Mouse (Mus musculus): ENCODE data around the gene Sync. TPM values are rescaled to one million over a fixed set of nuclear protein-coding genes. Genes with fewer than 3 reads are reported as not detected.

Gene Sync
- total and polyA plus RNA-seq, 2 experiments from 2014 or later: 0.52 to 0.79 TPM

- Histone ChIP-seq H3K4me1 (ENCODE audit: insufficient read depth) (no peaks in the 10 kb centered on the region), H3K36me3 (ENCODE audit: insufficient read depth) (no peaks in the 10 kb centered on the region), H3K4me3 (ENCODE audit: low read depth, low read length) (no peak overlapping the region), H3K9ac (no peak overlapping the region), H3K9me3 (ENCODE audit: low read length) (no peaks in the 10 kb centered on the region), H3K27me3 (ENCODE audit: insufficient read depth, low read length) (no peaks in the 10 kb centered on the region), H3K27ac (ENCODE audit: low read depth, low read length) (no peak overlapping the region), H3K4me2 (ENCODE audit: low read depth) (no peak overlapping the region)
- WGBS: 72% methylated on average over 7 of the region's 7 CpGs
- no peak for TF ChIP-seq CTCF (IDR thresholded peaks at IDR 0.05; ENCODE audit: low read depth)
- DNase-seq (no peak), ATAC-seq (no peak)
Observed at GRCm38 (mm10) chr4:129292831-129293230, 5.4 kb downstream of the Sync start.

DNA sequence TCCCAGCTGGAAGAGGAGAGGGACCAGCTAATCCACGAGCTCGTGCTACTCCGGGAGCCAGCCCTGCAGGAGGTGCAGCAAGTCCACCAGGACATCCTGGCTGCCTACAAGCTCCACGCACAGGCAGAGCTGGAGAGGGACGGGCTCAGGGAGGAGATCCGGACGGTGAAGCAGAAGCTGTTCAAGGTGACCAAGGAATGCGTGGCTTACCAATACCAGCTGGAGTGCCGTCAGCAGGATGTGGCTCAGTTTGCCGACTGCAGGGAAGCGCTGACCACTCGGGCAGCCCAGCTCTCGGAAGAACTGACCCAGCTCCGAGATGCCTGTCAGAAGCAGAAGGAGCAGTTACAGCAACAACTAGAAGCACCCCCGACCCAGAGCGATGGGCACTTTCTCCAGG is 6.3 kb downstream of the Sync start:
- no peak overlapping the region for H3K27ac ChIP-seq (ENCODE audit: low read depth, low read length)
- no peaks in the 10 kb centered on the region for H3K9me3 ChIP-seq (ENCODE audit: low read length)
- H3K27me3 ChIP-seq (ENCODE audit: insufficient read depth, low read length): no peaks in the 10 kb centered on the region
- H3K4me1 ChIP-seq (ENCODE audit: insufficient read depth): no peaks in the 10 kb centered on the region
- H3K36me3 ChIP-seq (ENCODE audit: insufficient read depth): no peaks in the 10 kb centered on the region
- TF ChIP-seq CTCF (IDR thresholded peaks at IDR 0.05; ENCODE audit: low read depth): no peak
- DNase-seq (no peak), ATAC-seq (no peak)
- 39% methylated on average over 16 of the region's 16 CpGs for WGBS
- no peak overlapping the region for H3K4me2 ChIP-seq (ENCODE audit: low read depth)
- H3K9ac ChIP-seq: no peak overlapping the region
- H3K4me3 ChIP-seq (ENCODE audit: low read depth, low read length): no peak overlapping the region

DNA sequence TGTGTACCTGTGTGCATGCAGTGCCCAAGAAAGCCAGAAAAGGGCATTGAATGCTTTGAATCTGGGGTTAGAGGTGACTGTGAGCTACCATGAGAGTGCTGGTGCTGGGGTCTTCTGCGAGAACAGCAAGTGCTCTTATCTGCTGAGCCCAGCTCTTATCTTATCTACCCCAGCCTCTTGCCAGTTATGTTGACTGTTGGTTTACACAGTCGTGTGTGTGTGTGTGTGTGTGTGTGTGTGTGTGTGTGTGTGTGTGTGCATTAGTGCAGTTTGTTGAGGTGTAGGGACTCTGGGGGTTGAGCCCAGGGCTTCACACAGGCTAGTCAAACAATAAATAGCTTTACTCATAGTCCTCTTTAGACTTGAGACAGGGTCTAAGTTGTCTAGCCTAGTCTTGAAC is 7.8 kb downstream of the Sync start:
- Histone ChIP-seq H3K9ac (no peak overlapping the region), H3K27ac (ENCODE audit: low read depth, low read length) (no peak overlapping the region), H3K4me3 (ENCODE audit: low read depth, low read length) (no peak overlapping the region), H3K4me2 (ENCODE audit: low read depth) (no peak overlapping the region), H3K36me3 (ENCODE audit: insufficient read depth) (no peaks in the 10 kb centered on the region), H3K27me3 (ENCODE audit: insufficient read depth, low read length) (no peaks in the 10 kb centered on the region), H3K4me1 (ENCODE audit: insufficient read depth) (no peaks in the 10 kb centered on the region), H3K9me3 (ENCODE audit: low read length) (no peaks in the 10 kb centered on the region)
- WGBS: 89% methylated on average over 2 of the region's 2 CpGs
- no peak for TF ChIP-seq CTCF (IDR thresholded peaks at IDR 0.05; ENCODE audit: low read depth)
- no peak for DNase-seq
- no peak for ATAC-seq

GRCm38 (mm10) chr4:129296066-129296465 is 8.6 kb downstream of the Sync start:
- 91% methylated on average over 7 of the region's 7 CpGs for WGBS
- Histone ChIP-seq H3K9ac (no peak overlapping the region), H3K4me3 (ENCODE audit: low read depth, low read length) (no peak overlapping the region), H3K36me3 (ENCODE audit: insufficient read depth) (no peaks in the 10 kb centered on the region), H3K27me3 (ENCODE audit: insufficient read depth, low read length) (no peaks in the 10 kb centered on the region), H3K9me3 (ENCODE audit: low read length) (no peaks in the 10 kb centered on the region), H3K4me1 (ENCODE audit: insufficient read depth) (no peaks in the 10 kb centered on the region), H3K27ac (ENCODE audit: low read depth, low read length) (no peak overlapping the region), H3K4me2 (ENCODE audit: low read depth) (no peak overlapping the region)
- DNase-seq (no peak), ATAC-seq (no peak)
- no peak for TF ChIP-seq CTCF (IDR thresholded peaks at IDR 0.05; ENCODE audit: low read depth)

GRCm38 (mm10) chr4:129297724-129298123 is 10.3 kb downstream of the Sync start:
- no peak for ATAC-seq
- H3K4me1 ChIP-seq (ENCODE audit: insufficient read depth): no peaks in the 10 kb centered on the region
- H3K9me3 ChIP-seq (ENCODE audit: low read length): no peaks in the 10 kb centered on the region
- no peak overlapping the region for H3K4me2 ChIP-seq (ENCODE audit: low read depth)
- H3K9ac ChIP-seq: no peak overlapping the region
- 87% methylated on average over 4 of the region's 4 CpGs for WGBS
- H3K36me3 ChIP-seq (ENCODE audit: insufficient read depth): no peaks in the 10 kb centered on the region
- DNase-seq: no peak
- no peak overlapping the region for H3K27ac ChIP-seq (ENCODE audit: low read depth, low read length)
- H3K4me3 ChIP-seq (ENCODE audit: low read depth, low read length): no peak overlapping the region
- H3K27me3 ChIP-seq (ENCODE audit: insufficient read depth, low read length): no peaks in the 10 kb centered on the region
- TF ChIP-seq CTCF (IDR thresholded peaks at IDR 0.05; ENCODE audit: low read depth): no peak

DNA sequence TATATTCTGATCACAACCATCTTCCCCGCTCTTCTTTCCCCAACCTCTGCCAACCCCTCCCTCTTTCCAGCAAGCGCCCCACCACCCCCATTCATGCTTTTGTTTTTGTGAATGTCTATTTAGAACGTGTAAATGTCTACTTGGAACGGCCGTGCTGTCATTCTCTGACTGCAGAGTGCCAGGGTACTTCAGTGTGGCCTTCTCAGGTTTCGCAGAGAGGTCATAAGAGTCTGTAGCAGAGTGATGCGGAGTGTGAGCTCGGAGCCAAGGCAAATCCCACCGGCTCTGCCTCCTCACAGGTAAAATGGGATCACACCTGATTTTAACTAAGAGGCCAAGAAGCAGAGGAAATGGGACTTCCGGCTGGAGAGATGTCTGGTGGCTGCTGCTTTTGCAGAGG is 11.7 kb downstream of the Sync start:
- Histone ChIP-seq H3K9me3 (ENCODE audit: low read length) (no peaks in the 10 kb centered on the region), H3K9ac (no peak overlapping the region), H3K27me3 (ENCODE audit: insufficient read depth, low read length) (no peaks in the 10 kb centered on the region), H3K27ac (ENCODE audit: low read depth, low read length) (no peak overlapping the region), H3K4me1 (ENCODE audit: insufficient read depth) (no peaks in the 10 kb centered on the region), H3K36me3 (ENCODE audit: insufficient read depth) (no peaks in the 10 kb centered on the region), H3K4me3 (ENCODE audit: low read depth, low read length) (no peak overlapping the region), H3K4me2 (ENCODE audit: low read depth) (no peak overlapping the region)
- no peak for TF ChIP-seq CTCF (IDR thresholded peaks at IDR 0.05; ENCODE audit: low read depth)
- DNase-seq (no peak), ATAC-seq (no peak)
- 30% methylated on average over 10 of the region's 10 CpGs for WGBS

DNA sequence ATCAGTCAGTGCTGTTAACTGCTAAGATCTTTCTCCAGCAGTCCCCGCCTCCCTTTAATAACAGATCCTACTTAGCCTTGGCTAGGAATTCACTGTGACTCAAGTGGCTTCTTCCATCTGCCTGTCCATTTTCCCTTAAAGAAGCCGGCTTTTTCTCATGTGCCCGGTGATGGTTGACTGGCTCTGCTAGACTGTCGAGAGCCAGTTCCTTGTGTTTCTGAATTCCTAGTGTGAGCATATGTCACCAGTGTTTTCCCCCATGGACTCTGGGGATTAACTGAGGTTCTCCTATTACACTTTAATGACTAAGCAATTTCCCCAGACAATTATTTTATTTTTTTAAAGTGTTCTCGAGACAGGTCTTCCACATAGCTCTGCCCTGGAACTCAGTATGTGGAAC is 16.0 kb downstream of the Sync start:
- Histone ChIP-seq H3K9ac (no peak overlapping the region), H3K4me3 (ENCODE audit: low read depth, low read length) (no peak overlapping the region), H3K9me3 (ENCODE audit: low read length) (no peaks in the 10 kb centered on the region), H3K27ac (ENCODE audit: low read depth, low read length) (no peak overlapping the region), H3K36me3 (ENCODE audit: insufficient read depth) (peaks cover 20% of the 10 kb centered on the region), H3K4me1 (ENCODE audit: insufficient read depth) (no peaks in the 10 kb centered on the region), H3K4me2 (ENCODE audit: low read depth) (no peak overlapping the region), H3K27me3 (ENCODE audit: insufficient read depth, low read length) (no peaks in the 10 kb centered on the region)
- 73% methylated on average over 5 of the region's 5 CpGs for WGBS
- TF ChIP-seq CTCF (IDR thresholded peaks at IDR 0.05; ENCODE audit: low read depth): no peak
- no peak for DNase-seq
- no peak for ATAC-seq

DNA sequence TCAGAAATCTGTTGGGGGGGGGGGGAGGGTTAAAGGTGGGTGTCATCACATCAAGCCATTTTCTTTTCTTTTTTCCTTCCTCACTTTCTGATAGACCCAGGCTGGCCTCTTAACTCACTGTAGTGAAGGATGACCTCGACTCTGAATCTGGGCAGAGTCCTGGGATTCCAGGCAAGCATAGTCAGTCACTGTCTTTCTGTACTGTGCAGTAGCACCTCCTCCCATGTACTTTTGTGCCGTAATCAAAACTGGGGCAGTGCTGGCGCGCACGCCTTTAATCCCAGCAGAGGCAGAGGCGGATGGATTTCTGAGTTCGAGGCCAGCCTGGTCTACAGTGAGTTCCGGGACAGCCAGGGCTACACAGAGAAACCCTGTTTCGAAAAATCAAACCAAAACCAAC is 16.4 kb downstream of the Sync start:
- no peaks in the 10 kb centered on the region for H3K27me3 ChIP-seq (ENCODE audit: insufficient read depth, low read length)
- H3K9ac ChIP-seq: no peak overlapping the region
- ATAC-seq (no peak), DNase-seq (no peak)
- H3K36me3 ChIP-seq (ENCODE audit: insufficient read depth): peaks cover 24% of the 10 kb centered on the region
- WGBS: 88% methylated on average over 9 of the region's 9 CpGs
- no peaks in the 10 kb centered on the region for H3K9me3 ChIP-seq (ENCODE audit: low read length)
- no peak for TF ChIP-seq CTCF (IDR thresholded peaks at IDR 0.05; ENCODE audit: low read depth)
- no peak overlapping the region for H3K4me2 ChIP-seq (ENCODE audit: low read depth)
- H3K4me1 ChIP-seq (ENCODE audit: insufficient read depth): no peaks in the 10 kb centered on the region
- H3K4me3 ChIP-seq (ENCODE audit: low read depth, low read length): no peak overlapping the region
- no peak overlapping the region for H3K27ac ChIP-seq (ENCODE audit: low read depth, low read length)

All from forebrain, postnatal 0 days (tissue).